Mouse (Mus musculus): ENCODE results near the gene Msrb3. TPM values are rescaled to one million over a fixed set of nuclear protein-coding genes. Genes with fewer than 3 reads are reported as not detected.
A peak's percentile ranks its signal among the peaks of the same experiment; 100 is the strongest.

Msrb3 gene
- polyA plus RNA-seq, 2 experiments from 2014 or later, result 0.48 to 0.61 TPM

DNA sequence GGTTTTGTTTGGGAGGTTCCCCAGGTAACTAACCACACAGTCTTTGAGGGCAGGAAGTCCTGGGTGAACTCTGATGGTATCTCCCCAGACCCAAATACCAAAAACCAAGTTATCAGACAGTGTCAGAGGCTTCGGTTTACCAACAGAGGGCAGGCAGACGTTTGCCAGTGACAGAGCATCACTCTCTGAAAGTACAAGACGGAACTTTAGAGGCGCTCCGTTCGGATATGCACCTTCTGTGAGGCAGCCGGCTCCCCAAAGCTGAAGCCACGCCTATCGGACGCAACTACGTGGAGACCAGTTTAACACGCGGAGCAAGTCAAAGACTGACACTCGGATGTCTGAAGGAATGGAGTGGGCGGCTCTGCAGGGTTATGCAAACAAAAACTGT, 3.0 kb downstream of the Msrb3 start:
- ATAC-seq, result peak; percentile 86

DNA sequence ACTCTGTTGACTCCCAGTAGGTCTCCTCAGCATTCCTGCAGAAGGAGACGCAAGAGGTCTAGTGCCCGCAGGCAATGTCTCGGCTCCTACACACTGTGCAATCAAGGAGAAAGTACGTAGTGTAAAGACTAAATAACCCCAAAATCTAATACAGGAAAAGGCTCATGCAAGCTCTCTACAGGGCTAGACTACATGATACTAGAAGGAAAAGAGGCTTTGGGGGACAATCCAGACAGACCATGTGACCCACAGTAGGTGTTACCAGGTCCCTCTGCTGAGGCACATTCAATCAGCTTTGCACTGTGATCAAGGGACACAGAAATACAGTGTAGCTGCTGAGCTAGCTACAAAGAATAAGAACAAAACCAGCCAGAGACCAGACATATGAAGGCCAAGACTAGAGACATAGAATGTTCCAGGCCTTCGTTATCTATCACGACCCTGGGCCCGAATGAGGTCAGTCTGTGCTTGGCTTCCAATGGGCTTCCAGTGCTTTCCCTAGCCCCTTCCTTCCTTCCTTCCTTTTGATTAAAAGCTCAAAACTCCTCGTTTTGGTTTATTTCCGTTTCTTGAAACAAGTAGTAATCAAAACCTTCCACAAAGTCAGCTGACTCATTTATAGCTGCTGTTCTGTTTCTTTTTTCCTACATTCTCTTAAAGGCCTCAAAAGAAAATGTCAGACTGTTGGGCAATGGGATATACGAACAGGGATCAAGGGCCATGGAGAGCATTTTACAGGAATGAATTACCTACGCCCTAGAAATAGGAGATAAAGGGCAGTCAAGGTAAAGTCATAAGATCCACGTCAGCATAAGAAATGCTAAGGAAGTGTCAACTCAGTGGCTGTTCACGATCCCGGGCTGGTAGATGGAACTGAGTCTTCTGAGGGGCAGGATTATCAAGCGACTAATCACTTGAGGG, 3.7 kb downstream of the Msrb3 start:
- ATAC-seq, result peak; percentile 10

DNA sequence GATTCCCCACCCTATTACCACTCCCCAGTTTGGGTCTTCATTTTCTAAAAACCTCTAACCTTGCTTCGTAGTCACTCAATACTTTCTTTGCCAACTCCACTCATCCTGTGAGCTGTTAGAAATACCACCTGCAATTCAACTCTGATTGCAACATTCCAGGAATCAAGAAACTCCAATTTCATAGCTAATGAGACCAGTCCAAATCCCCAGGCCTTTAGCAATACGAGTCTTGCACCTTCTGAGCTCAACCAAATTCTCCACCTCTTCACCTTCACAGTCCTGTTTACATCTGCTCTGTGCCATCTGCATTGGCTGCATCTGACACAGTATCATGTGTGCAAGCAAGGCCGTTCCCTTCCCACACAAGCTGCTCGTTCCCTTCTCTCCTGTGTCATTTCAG, 5.0 kb downstream of the Msrb3 start:
- ATAC-seq, result no peak

DNA sequence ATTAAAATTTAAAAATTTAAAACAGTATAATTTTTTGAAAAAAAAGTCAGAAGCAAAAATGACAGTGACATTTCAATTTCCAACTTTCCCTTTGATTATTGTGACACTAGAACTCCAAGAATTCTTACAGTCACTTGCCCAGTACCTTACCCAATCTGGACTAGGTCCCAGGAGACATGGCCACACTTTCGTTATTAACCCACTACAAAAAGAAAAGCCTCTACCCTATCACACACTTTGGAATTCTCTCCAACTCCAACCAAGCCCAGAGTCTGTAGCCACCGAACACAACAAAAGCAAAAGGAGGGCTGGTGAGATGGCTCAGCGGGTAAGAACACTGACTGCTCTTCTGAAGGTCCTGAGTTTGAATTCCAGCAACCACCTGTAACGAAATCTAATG, 7.8 kb downstream of the Msrb3 start:
- ATAC-seq, result no peak

DNA sequence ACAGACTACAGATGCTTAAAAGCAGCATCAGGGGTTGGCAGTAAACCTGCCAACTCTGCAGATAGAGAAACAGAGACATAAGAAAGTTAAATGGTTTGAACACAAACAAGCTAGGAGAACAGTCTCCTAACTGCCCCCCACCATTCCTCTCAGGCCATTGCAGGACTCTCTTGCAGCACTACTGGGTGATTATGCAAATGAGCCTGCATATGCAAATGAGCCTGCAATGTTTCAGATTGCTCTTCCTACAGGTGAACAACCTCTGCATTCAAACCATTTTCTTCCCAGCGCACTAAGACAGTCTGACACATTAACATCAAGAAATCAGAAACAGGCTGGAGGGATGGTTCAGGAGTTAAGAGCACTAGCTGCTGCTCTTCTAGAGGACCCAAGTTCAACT, 8.3 kb downstream of the Msrb3 start:
- no peak for ATAC-seq

DNA sequence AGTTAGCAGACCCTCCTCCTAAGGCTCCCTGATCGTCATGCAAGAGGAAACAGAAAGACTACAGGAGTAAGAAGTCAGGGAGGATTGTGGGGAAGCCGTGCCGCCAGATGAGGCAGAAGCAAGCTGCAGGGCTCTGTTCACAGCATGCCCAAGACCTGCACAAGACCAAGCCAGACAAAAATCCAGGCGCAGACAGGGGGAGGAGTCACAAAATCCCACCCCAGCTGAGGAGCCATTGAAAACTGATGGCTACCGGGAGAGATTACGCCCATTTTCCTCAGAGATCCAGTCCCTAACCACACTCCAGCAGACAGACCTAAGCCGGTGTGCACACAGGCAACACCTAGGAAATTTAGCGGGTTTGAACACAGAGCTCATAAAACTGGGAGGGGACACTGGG, 10.4 kb downstream of the Msrb3 start:
- ATAC-seq, result no peak

DNA sequence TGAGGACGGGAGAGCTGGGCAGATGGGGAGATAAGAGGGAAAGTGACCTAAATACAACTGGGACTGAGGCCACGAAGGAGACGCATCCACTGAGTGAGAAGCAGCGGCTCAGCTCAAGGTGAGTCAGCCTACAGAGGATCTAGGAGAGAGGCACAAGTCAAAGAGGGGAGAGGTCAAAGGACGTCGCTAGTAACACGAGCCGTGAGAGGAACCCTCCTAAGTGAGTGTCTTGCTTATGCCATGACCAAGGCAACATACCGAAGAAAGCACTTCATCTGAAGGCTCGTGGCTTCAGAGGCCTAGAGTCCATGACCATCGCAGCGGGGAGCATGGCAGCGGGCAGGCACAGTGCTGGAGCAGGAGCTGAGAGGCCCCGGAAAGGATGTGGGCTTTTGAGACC, 14.7 kb downstream of the Msrb3 start:
- no peak for ATAC-seq

DNA sequence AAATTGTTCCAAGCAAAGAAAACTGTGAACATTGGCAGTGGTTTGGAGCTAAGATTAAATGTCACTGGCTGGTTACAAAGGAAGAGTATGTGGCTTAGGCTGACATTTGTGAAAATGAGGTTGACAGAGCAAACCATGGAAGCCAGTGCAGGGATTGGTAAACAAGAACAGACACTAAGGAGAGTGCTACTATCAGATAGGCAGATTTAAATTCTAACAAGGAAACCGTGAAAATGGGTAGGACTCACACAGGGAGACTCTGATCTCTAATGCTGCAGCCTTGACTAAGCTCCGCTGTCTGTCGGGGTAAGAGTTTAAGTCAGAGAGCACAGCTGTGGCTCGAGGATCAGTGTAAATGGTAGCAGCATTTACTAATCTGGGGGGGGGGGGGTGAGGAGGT, 15.2 kb downstream of the Msrb3 start:
- ATAC-seq, result no peak

DNA sequence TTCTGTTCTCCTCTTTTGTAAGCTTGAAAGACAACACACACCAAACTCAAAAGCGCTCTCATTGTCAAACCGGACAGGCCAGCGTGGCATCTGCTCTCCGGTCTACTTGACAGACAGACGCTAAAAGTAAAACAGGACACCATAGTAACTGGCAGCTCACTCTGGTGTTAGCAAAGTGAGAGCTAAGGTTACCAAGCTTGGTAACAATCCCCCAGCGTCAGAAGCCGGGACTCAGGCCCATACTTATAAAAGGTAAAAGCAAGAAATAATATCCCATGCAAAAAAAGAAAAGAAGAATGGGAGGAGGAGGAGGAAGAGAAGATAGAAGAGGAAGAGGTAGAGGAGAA, 15.9 kb downstream of the Msrb3 start:
- ATAC-seq, result peak; percentile 5

DNA sequence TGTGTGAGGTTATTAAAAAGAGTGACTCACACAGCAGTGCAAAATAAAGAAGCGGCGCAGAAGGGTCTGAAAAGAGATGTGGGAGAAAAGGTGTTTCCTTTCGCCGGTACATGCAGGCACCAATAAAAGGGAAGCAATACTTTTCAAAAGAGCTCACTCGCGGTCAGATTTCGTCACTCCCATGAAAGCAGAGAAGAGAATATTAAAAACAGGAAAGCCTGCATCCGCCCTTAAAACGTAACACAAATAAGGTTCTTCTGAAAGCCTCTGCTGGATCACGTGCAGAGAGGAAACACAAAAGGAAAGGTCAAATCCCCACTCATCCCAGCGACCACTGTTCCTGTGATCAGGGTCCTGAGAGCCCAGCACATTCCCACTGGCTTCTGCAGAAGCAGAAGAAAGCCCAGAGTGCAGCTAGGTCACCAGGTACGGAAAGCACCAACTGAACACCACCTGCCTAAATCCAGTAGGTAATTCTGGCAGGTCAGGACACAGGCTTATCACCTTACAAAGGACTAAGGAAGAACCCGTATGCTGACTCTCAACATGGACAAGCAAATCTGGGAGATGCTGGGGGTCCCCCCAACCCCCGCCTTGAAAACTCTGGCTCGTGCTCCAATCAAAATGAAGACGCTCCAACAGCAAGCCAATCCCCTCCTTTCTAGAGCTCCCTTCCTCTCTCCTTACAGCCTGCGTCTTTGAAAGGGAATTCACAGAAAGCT, 16.4 kb downstream of the Msrb3 start:
- peak; percentile 90 for ATAC-seq

DNA sequence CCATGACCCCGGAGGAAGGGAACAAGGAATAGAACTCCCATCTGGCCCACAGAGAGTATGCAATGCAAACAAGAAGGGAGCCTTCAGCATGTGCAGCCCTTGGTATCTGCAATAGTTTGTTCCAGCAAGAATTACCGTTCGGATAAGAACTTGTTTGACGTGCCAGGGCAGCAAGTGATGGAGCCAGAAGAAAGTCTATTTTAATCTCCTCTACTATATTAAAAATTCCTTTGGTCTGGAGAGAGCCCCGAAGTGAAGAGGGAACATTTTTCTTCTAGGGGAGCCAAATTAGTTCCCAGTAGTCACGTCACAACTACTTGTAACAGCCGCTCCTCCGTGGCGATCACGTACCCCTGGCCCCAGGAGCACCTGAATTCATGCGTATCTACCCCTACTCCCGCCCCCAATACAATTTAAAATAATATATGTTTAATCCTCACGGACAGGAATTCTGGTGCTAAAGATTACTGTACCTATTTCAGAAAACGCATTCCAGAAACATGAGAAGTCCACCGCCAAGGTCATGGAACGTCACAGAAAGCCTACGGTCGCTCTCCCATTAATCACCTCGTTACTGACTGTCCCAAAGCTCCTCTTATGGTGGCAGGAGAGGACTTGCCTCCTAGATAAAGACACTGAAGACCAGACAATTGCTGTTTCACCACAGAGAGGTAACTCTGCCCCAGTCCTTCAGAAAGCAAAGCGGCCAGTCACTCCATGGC, 22.2 kb downstream of the Msrb3 start:
- no peak for ATAC-seq

DNA sequence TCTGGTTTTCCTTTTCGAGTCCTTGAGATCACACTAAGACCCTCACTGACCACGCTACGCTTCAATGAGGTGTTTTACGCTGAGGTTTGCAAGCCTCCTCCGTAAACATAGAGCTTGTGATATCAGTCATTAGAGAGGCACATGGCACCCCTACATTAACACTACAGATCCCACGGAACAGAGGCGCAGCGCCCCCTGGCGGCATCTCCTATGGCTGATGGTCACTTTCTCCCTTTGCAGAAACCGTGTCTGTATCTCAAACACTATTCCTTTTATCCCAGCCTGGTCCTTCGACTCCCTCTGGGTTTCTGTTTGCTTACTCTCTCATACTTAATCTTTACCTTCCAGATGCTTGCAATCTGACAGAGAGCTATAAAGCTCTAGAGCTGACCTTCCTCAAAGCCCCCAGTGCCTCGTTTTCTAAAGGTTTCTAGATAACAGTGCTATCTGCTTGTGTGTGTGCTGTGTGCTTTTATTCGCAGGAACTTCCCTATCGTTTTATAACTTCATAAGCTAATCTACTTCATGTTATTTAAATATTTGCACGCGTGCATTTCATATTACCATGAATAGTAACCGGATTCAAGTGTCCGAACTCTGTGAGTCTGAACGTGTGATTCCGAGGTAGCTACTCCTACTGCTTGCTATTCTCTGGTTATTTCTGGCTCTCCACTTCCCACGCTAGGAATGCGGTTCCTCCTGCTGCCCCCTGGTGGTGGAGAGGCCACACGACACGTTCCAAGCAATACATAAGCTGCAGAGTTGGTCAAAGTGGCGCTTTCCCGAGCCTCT, 23.0 kb downstream of the Msrb3 start:
- ATAC-seq, result peak; percentile 62

DNA sequence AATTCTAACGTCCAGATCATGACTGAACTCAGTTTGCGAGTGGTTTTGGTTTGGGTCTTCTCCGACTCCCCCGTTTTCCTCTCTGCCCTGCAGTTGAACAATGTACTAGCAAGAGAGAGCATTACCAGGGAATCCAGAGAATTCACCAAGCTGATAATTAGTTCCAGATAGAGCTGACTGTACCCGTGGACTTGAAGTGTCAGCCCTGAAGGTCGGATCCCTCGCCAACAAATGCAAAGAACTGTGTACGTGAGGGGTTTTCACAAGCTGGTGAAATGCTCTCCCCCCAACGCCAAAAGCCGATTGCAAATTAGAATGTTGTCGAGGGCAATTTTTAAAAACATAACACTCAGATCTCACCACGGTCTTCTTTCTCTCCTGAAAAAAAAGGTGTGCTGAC, 24.6 kb downstream of the Msrb3 start:
- ATAC-seq, result no peak

DNA sequence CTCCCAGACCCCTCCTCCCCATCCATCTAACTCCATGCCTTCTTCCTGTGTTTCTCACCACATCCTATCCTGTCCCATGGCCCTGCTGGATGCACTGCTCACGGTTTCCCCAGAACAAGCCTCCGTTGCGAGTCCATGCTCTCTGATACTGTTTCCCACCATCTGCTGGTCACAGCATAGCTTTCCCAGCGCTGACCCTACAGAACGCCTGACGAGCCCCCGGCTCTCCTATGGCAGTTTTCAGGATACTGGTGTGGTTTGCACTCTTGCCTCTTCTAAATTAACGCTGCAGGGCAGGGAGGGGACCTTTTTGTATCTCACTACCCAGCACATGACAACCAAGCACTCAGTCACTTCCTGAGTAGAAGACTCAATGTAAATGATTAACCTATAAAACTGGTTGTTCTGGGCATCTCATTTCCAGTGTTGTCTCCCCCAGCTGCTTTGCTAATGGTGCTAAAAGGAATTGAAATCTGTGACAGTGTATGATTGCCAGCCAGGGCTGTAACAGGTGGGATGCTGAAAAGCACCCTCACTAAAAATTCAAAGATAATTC, 25.2 kb downstream of the Msrb3 start:
- ATAC-seq, result no peak

DNA sequence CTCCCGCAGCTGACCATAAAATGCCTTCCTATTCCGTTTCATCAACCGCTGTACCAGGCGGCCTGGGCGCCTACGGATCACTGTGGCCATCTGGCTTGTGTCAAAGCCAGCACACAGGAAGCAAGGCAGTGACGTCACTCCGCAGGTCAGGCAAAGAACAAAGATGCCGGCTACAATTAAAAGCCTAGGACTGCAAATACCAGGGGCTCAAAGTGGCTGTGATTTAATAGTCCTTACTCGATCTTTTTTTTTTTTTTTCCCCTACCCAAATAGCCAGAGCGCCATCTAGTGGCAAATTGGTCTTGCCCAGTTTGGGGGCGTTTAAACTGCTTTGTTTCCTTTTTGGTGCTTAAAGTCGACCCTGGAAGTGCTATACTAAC, 26.4 kb downstream of the Msrb3 start:
- peak; percentile 84 for ATAC-seq

DNA sequence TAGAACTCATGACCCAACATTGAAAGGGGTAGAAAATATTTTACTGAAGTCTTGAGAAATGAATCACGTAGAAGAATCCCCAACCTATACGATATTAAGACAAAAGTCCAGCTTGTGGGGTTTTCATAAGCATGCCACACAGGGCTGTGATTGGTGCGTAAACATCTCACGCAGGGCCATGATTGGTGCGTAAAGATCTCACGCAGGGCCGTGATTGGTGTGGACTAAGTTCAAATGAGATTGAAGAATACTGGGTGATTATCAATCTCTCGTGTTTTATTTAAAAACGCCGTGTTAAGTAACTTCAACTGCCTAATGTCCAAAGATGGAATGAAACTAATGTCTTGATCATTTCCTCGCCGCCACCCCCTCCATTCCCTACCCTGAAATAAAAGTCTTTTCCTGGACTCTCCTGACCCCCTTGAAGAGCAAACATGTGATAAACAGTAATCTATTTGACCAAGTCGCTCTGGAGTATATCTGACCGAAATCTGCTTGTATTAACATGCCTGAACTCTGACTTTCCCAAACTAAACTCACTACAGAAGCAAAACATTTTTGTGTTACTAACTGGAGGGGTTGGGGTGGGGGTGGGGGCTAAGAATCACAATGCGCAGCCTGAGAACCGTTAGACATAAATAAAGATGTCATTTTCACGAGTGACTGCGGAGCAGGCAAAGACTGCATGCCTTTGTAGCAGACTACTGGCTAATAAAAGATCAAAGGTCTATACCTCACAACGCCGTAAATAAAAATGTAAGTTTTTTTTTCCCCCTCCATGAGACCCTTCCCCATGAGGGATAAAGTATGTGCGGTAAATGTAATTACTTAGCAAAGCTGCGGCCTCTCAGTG, 27.0 kb downstream of the Msrb3 start:
- ATAC-seq, result peak; percentile 6

DNA sequence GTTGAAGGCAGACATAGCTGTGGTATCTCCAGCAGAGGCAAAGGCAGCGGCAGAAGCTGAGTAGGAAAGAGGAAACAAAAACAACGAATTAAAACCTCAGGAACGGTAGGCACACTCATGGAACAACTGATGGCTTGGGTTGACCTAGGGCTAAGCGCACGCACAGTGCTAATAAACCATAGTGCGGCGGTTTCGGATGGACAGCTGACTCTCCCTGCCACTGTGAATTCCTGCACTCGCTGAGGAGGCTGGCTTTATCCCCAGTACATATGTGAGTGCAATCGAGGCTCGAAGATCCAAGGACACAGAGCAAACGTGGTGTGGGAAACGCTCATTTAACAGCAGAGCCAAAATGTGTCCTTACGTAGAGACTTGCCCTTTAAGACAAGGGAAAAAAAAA, 27.8 kb downstream of the Msrb3 start:
- no peak for ATAC-seq

DNA sequence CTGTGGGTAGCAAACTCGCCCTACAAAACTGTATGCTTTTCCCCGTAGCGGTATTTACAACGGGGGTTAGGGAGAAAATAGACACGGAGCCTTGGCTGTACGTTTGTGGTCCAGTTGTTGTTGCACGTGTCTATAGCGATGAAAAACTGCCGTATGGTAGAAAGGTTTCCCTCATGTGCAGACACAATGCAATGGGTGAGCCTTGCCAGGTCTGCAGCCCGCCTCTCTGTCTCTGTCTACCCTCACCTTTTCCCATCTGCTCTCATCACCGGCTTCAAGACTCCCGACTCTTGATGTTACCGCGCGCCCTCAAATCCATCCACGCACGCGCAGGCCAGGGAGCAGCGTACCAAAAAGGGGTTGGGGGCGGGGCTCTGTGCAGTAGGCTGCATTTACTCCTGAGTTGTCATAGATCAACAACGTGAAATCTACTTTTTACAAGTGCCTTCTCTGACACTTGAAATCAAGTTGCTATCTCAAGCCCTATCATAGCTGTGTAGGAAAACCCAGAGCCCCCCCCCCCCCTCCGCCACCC, 29.6 kb downstream of the Msrb3 start:
- ATAC-seq, result no peak

DNA sequence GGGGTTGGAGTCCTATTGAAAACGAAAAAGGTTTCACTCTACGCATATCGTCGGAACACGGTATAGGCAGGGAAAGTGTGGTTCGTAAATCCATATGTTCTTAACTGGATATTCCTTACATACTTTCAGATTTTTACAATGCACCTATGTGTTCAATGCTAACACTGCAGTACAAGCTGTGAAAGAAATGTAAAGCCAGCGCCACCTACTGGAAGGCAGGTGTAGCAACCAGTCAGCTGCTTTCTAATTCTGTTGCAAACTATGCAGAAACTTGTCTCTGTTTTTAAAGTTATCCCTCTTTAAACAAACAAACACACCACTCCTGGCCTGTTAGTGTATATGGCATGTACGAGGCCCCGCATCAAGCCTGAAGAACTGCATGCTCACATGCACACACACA, 34.5 kb downstream of the Msrb3 start:
- peak; percentile 81 for ATAC-seq

DNA sequence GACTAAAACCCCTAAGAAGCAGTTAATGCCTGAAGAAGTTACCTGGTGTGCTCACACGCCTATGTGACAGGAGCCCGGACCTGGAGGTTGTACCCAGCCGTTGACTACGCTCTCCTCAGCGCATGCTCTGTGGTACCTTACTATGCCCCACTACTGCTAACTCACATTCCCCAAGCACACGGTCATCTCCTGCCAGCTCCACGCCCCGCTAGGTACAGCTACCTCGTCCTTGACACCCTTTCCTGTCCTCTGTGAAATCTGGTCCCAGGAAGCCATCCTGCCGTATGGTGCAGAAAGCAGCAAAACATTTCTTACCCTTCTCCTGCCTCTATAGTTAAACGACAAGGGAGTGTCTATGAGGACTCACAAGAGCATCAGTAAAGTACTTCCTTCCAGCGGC, 37.2 kb downstream of the Msrb3 start:
- ATAC-seq, result no peak

DNA sequence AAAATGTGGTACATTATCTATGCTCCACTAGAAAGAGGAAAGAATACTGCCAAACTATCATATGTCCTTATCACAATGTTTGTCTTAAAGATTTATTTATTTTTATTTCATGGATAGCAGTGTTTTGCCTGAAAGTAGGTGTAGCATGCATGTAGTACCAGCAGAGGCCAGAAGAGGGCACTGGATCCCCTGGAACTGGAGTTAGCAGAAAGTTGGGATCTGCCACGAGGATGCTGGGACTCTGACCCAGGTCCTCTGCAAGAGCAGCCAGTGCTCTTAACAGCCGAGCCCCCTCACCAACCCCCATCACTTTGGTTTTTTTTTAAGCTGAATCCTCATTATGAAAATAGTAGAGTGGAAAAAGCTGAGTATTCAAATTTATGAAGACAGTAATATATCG, 37.7 kb downstream of the Msrb3 start:
- no peak for ATAC-seq
